Mouse (Mus musculus) hindbrain, embryonic 11.5 days (tissue): ENCODE results near the gene Mc1r. TPM values are rescaled to one million over a fixed set of nuclear protein-coding genes. Genes with fewer than 3 reads are reported as not detected.
A peak's percentile ranks its signal among the peaks of the same experiment; 100 is the strongest.

Source experiments
- ATAC-seq: fragments of 200-750 bp; cut with Nextera tagmentation; 2 replicates; pipeline ENCODE4 v1.8.0; 2017; ENCODE audit warnings: mild to moderate bottlenecking, moderate TSS enrichment, moderate library complexity; ENCODE audit not compliant: low FRiP score
- DNase-seq: peaks from one replicate; pipeline ENCODE4 v3.0.0-alpha.2; 2015; ENCODE audit warnings: low spot score
- H3K27ac ChIP-seq: fragments of 300-500 bp; sonication (generic); 2 replicates; pipeline ENCODE4 v1.5.1; 2014; ENCODE audit warnings: mild to moderate bottlenecking, low read depth, low read length
- H3K27me3 ChIP-seq: fragments of 300-500 bp; sonication (generic); 2 replicates; pipeline ENCODE4 v1.6.1; 2014; ENCODE audit warnings: mild to moderate bottlenecking, low read length, moderate library complexity, mixed read lengths; ENCODE audit not compliant: control insufficient read depth, insufficient read depth
- H3K36me3 ChIP-seq: fragments of 300-500 bp; sonication (generic); 2 replicates; pipeline ENCODE4 v1.6.1; 2014; ENCODE audit warnings: mild to moderate bottlenecking, low read length, moderate library complexity, mixed read lengths; ENCODE audit not compliant: control insufficient read depth, insufficient read depth
- H3K4me1 ChIP-seq: fragments of 300-500 bp; sonication (generic); replicated peaks from 2 replicates; pipeline ENCODE4 v1.6.1; 2014; ENCODE audit warnings: low read length, mixed read lengths; ENCODE audit not compliant: control insufficient read depth, insufficient read depth
- H3K4me2 ChIP-seq: fragments of 300-500 bp; sonication (generic); replicated peaks from 2 replicates; pipeline ENCODE4 v1.6.1; 2014; ENCODE audit warnings: mild to moderate bottlenecking, low read depth, low read length
- H3K4me3 ChIP-seq: fragments of 300-500 bp; sonication (generic); 2 replicates; pipeline ENCODE4 v1.5.1; 2014; ENCODE audit warnings: low read depth, low read length
- H3K9ac ChIP-seq: fragments of 300-500 bp; sonication (generic); 2 replicates; pipeline ENCODE4 v1.6.1; 2014; ENCODE audit warnings: low read depth, low read length
- H3K9me3 ChIP-seq: fragments of 300-500 bp; sonication (generic); 2 replicates; pipeline ENCODE4 v1.6.1; 2016; ENCODE audit warnings: low read length; ENCODE audit not compliant: control insufficient read depth
- WGBS: fragments of 180-500 bp; shearing (Covaris S2); extraction: QIAGEN DNeasy Blood & Tissue Kit; methylation state at CpG from one replicate; pipeline ENCODE4 v1.1.7; 2014; 5-methylcytosine and 5-hydroxymethylcytosine counted together
- polyA plus RNA-seq: library from polyadenylated mRNA; unstranded; fragments of >200 nt; fragmentation: Nextera tagmentation; extraction: Ambion mirVana; gene quantifications from 2 replicates; pipeline ENCODE4 v1.2.1, GENCODE M21; 2014

The Mc1r gene
- 0.11 and 0.49 TPM in 2 replicates for polyA plus RNA-seq

DNA sequence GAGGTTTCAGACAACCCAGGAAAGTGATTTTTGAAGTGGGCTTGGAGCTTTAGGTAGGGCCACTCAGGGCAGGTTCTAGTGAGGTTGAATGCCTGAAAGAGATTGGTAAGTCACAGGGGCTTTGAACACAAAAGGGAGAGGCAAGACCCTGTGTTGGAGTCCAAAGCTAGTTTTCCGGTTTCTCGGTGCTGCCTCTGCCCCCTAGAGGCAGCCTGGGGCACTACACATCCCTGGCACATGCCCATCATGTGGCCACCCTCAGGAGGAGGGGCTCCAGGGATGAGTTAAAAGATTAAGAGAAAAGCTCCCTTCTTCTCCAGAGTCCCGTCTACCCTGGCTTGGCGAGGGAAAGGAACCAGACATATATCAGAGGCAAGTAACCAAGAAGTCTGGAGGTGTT, at the start of gene Mc1r:
Gene Mc1r (plus strand): TSS at position 322 of the 400 bp plus-strand sequence.
- Histone ChIP-seq H3K36me3 (no peaks in the 10 kb centered on the region), H3K4me3 (no peak within 1 kb of the TSS), H3K4me1 (no peaks in the 10 kb centered on the region; the same call in none of the 2 replicates), H3K9me3 (no peaks in the 10 kb centered on the region), H3K9ac (no peak within 1 kb of the TSS), H3K27ac (no peak within 1 kb of the TSS), H3K27me3 (peaks cover 5% of the 10 kb centered on the region; the same call in 1 of the 2 replicates), H3K4me2 (no peak within 1 kb of the TSS)
- WGBS: 16% methylated on average over 4 of the region's 4 CpGs
- DNase-seq (peak; percentile 82), ATAC-seq (no peak)

DNA sequence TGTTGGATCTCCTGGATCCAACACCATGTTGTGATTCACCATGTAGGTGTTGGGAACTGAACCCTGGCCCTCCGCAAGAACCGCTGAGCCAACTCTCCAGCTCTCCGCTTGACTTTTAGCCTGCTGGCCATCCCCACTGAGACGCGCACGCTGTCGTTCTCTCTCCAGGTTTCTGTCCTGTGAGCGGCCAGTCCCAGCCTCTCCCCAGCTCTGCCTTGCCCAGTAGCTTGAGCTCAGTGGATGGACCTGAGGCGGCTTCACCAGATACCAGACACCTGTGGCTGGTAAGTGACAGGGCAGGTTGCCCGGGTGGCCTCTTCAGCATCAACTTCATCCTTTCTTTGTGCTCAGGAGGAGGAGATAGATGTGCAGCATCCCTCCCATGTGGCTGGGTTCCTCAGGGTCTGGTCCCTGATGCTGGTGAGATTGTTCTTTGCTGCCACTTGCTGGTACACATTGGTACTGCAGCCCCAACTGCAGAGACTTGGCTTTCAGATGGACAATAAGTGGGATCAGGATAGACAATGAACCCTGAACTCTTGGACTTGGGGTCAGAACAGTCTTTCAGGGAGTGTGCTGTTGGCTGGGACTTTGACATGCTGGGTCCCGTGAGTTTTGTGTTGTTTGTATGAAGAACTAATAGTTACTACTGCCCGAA, 45.7 kb upstream of the Mc1r start:
- 48% methylated on average over 12 of the region's 12 CpGs for WGBS
- DNase-seq: peak; percentile 91
- Histone ChIP-seq H3K27me3 (no peaks in the 10 kb centered on the region), H3K36me3 (peaks cover 2% of the 10 kb centered on the region; the same call in 1 of the 2 replicates), H3K4me3 (no peak overlapping the region), H3K4me1 (no peaks in the 10 kb centered on the region), H3K9ac (no peak overlapping the region), H3K27ac (no peak overlapping the region), H3K9me3 (no peaks in the 10 kb centered on the region), H3K4me2 (no peak overlapping the region)
- peak; percentile 43; the same call in 1 of the 2 replicates for ATAC-seq

DNA sequence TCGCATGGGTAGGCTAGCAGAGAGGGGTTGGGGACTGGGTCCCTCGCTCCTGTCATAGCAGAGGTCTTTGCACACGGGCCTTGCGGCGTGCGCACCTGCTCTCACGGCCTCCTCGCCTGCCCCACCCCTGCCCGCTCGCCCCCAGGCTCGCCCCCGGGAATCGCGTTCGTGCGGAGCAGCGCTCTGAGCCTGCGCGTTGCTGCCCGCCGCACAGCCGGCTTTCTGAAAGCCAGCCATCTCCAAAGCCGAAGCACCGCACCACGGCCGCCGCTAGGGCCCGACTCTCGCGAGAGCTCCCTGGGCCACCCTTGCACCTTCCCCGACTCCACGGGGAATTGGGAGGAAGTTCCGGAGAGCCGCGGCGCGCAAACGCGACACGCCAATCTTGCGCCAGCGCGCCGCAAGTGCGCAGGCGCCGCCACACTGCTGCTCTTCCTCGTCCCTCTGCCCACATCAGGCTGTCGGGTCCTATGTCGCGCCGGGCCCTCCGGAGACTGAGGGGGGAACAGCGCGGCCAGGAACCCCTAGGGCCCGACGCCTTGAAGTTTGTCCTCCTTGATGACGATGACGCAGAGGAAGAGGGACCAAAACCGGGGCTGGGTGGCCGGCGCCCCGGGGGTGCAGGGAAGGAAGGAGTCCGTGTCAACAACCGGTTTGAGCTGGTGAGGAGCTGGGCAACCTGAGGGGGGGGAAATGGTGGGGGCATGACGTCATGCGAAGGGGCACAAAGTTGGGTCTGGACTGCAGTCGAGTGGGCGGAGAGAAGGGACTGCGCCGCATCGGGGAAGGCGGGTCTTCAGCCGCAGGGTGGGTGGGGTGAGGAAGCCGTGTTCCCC, 33.3 kb upstream of the Mc1r start, which contains the start of gene Tcf25:
Gene Tcf25 (plus strand): TSS at position 351 of the 836 bp plus-strand sequence.
- peak; percentile 97 for DNase-seq
- peak within 1 kb of the TSS; percentile 68 for H3K4me2 ChIP-seq
- H3K27me3 ChIP-seq: no peaks in the 10 kb centered on the region
- H3K9ac ChIP-seq: peak within 1 kb of the TSS; percentile 74
- WGBS: under 1% methylated on average over 74 of the region's 75 CpGs
- no peaks in the 10 kb centered on the region for H3K9me3 ChIP-seq
- peak within 1 kb of the TSS; percentile 86 for H3K4me3 ChIP-seq
- no peaks in the 10 kb centered on the region for H3K36me3 ChIP-seq
- H3K4me1 ChIP-seq: no peaks in the 10 kb centered on the region
- ATAC-seq: peak; percentile 95
- H3K27ac ChIP-seq: peak within 1 kb of the TSS; percentile 90

DNA sequence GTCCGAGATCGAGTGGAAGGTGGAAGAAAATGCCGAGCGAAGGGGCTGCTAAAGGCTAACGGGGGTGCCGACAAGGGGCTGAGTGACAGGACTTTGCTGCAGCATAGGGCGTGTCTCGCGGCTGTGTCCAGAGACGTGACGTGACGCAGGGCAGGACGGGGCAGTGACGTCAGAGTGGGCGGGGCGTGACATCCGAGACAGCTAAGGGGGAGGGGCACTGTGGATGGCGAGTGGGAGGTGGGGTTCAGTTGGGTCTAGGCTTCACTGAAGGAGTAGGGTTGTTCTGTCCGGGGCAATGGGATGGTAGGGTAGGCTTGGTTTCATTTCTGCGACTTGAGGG, 32.7 kb upstream of the Mc1r start:
- no peaks in the 10 kb centered on the region for H3K36me3 ChIP-seq
- ATAC-seq (peak; percentile 85), DNase-seq (peak; percentile 97)
- peak overlapping the region; percentile 74 for H3K9ac ChIP-seq
- under 1% methylated on average over 20 of the region's 20 CpGs for WGBS
- H3K27ac ChIP-seq: peak overlapping the region; percentile 90
- H3K4me2 ChIP-seq: peak overlapping the region; percentile 68
- no peaks in the 10 kb centered on the region for H3K9me3 ChIP-seq
- no peaks in the 10 kb centered on the region for H3K4me1 ChIP-seq
- peak overlapping the region; percentile 86 for H3K4me3 ChIP-seq
- no peaks in the 10 kb centered on the region for H3K27me3 ChIP-seq

DNA sequence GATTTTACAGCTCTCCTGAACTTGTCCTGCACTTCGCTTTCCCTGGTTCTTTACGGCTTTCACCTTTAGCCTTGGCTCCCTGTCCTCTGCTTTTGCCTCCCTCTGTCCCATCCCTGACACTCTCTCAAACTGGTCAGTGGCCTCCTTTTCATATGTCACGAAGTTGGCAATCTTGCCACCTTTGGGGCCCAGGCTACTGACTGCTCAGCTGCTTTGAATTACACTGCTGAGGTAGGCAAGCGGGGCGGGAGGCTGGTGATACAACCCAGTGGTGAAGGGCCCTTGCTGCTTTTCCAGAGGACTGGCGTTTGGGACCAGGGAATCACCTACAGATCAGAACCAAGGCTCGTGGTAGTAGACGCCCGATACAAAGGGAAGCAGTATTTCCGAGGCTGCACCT, 31.2 kb upstream of the Mc1r start:
- no peak overlapping the region for H3K9ac ChIP-seq
- no peaks in the 10 kb centered on the region for H3K27me3 ChIP-seq
- ATAC-seq (no peak), DNase-seq (no peak)
- H3K4me1 ChIP-seq: no peaks in the 10 kb centered on the region
- H3K4me2 ChIP-seq: no peak overlapping the region
- no peak overlapping the region for H3K27ac ChIP-seq
- no peak overlapping the region for H3K4me3 ChIP-seq
- H3K9me3 ChIP-seq: no peaks in the 10 kb centered on the region
- 89% methylated on average over 10 of the region's 10 CpGs for WGBS
- no peaks in the 10 kb centered on the region for H3K36me3 ChIP-seq

DNA sequence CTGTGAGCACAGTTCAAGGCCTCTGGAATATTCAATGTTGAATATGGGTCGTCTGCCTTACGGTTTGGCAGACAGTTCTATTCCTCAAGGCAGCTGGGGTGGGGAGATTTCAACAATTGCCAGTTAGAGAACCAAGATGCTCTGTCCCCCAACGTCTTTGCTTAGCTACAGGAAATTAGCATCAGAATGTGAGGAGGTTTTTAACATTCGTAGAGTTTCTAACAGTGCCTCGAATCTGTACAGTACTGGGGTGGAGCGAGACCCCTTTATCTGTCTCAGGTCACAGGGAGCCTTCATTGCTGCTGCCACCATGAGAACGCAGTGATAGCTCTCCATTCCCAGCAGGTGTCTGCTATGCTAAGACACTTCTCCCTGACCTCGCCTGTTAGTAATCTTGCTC, 30.8 kb upstream of the Mc1r start:
- Histone ChIP-seq H3K9me3 (no peaks in the 10 kb centered on the region), H3K27me3 (no peaks in the 10 kb centered on the region), H3K36me3 (no peaks in the 10 kb centered on the region), H3K27ac (no peak overlapping the region), H3K4me2 (no peak overlapping the region), H3K4me3 (no peak overlapping the region), H3K4me1 (no peaks in the 10 kb centered on the region), H3K9ac (no peak overlapping the region)
- WGBS: 65% methylated on average over 8 of the region's 8 CpGs
- ATAC-seq: no peak
- DNase-seq: no peak

DNA sequence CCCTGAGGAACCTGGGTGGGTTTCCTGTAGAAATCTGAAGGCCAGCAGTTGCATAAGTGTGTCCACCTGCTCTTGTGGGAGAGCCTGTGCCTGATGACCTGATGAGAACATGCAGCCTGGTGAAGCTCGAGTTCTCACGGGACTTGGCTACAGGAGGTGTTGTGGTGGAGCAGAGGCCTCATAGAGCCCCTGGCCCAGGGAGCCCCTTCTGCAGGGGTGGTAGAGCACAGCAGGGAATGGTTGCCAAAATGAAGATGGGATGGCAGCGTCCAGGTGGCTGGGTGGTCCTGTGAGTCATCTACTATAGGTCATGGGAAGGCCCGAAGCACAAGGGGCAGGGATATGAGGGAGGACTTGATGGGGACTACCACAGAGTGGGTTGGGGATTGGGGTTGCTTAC, 25.2 kb upstream of the Mc1r start:
- ATAC-seq (no peak), DNase-seq (no peak)
- H3K4me2 ChIP-seq: no peak overlapping the region
- H3K4me1 ChIP-seq: no peaks in the 10 kb centered on the region
- no peak overlapping the region for H3K4me3 ChIP-seq
- H3K27me3 ChIP-seq: no peaks in the 10 kb centered on the region
- H3K36me3 ChIP-seq: peaks cover 12% of the 10 kb centered on the region; the same call in 1 of the 2 replicates
- no peak overlapping the region for H3K27ac ChIP-seq
- 95% methylated on average over 4 of the region's 4 CpGs for WGBS
- no peaks in the 10 kb centered on the region for H3K9me3 ChIP-seq
- H3K9ac ChIP-seq: no peak overlapping the region

DNA sequence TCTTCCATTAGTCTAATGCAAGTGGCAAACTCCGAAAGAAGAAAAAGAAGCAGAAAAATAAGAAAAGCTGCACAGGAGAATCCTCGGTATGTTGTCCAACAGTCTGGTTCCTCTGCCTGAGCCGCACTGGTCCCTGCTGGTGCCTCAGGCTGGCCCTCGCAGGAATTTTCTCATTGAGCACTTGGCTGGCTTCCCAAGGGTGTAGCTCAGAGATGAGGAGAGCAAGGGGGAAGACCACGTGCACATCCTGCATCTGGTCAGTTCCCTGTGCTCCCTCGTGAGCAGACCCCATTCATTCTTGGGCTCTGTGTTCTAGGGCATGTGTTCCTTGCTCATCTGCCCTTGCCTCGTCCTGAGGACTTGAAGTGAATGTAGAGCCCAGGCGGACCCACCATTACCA, 24.4 kb upstream of the Mc1r start:
- no peak overlapping the region for H3K4me2 ChIP-seq
- H3K36me3 ChIP-seq: peaks cover 12% of the 10 kb centered on the region; the same call in 1 of the 2 replicates
- no peaks in the 10 kb centered on the region for H3K4me1 ChIP-seq
- H3K9me3 ChIP-seq: no peaks in the 10 kb centered on the region
- 91% methylated on average over 8 of the region's 8 CpGs for WGBS
- H3K27ac ChIP-seq: no peak overlapping the region
- H3K9ac ChIP-seq: no peak overlapping the region
- no peak overlapping the region for H3K4me3 ChIP-seq
- no peak for ATAC-seq
- DNase-seq: no peak
- no peaks in the 10 kb centered on the region for H3K27me3 ChIP-seq
